ENCODE assay signal across 8 mouse cellular contexts in genomic region chr1:39869721-39870201, GRCm38 (mm10). TPM values are rescaled to one million over a fixed set of nuclear protein-coding genes. Genes with fewer than 3 reads are reported as not detected.
A peak's percentile ranks its signal among the peaks of the same experiment; 100 is the strongest.
DNase-seq lines count a peak whose midpoint lies in the region; ATAC-seq lines count a peak whose summit lies in the region.

No protein-coding gene starts in this region.

- H3K9ac ChIP-seq in neural tube, embryonic 13.5 days: no peak overlapping the region

- no peaks in the 10 kb centered on the region for H3K36me3 ChIP-seq in neural tube, embryonic 13.5 days

- H3K4me1 ChIP-seq in neural tube, embryonic 13.5 days (replicated peaks): peaks cover 32% of the 10 kb centered on the region

- no peak overlapping the region for H3K4me2 ChIP-seq in neural tube, embryonic 13.5 days

- no peaks in the 10 kb centered on the region for H3K9me3 ChIP-seq in neural tube, embryonic 13.5 days

- no peaks in the 10 kb centered on the region for H3K27me3 ChIP-seq in neural tube, embryonic 13.5 days

- H3K4me3 ChIP-seq in neural tube, embryonic 13.5 days: no peak overlapping the region

- H3K27ac ChIP-seq in neural tube, embryonic 13.5 days (replicated peaks): no peak overlapping the region

- ATAC-seq in frontal cortex, adult (ENCODE audit: low TSS enrichment): 0 out of 2 replicates have a peak, but pooled peaks have one; percentile 55
- peak; percentile 74 for ATAC-seq in neural tube, embryonic 13.5 days (ENCODE audit: low read depth)

- no peak for DNase-seq in frontal cortex, postnatal 25 days (ENCODE audit: low spot score in 2 of 2)
- DNase-seq in neural tube, embryonic 10.5 days (ENCODE audit: extremely low spot score, low spot score): no peak
- peak; percentile 42 to 46 for DNase-seq in heart, adult 9 months (ENCODE audit: low spot score in 2 of 2)
- DNase-seq in skeletal muscle tissue, adult 2 months (ENCODE audit: low read depth, low spot score): peak; percentile 19
- DNase-seq in yolk sac, embryonic 10.5 days (ENCODE audit: low spot score): no peak
- no peak for DNase-seq in thymus, adult 18-20 months

- 52% methylated on average over 12 of the region's 12 CpGs for WGBS in neural tube, embryonic 13.5 days

RNA-seq across cellular contexts. Expression of gene Map4k4, which starts 31.0 kb away (rescaled TPM):
- polyA plus RNA-seq in neural tube, embryonic 13.5 days (2015; fragmentation: Nextera tagmentation; extraction: Ambion mirVana): 49.0 and 56.3 TPM in 2 replicates

Comparison
In these comparisons a context has a peak if more than half of its experiments do, and no peak if none do; other contexts are left out.
1. DNase-seq: peak in heart, adult 9 months (2 of 2) and skeletal muscle tissue, adult 2 months (single experiment); none in frontal cortex, postnatal 25 days (0 of 2), neural tube, embryonic 10.5 days (single experiment), yolk sac, embryonic 10.5 days (single experiment) and thymus, adult 18-20 months (0 of 2).